Mouse (Mus musculus) ES-E14 (cell line): ENCODE results near the gene Hist1h3d. TPM values are rescaled to one million over a fixed set of nuclear protein-coding genes. Genes with fewer than 3 reads are reported as not detected.
"Not testable (repeated sequence)": the region's sequence is repeated elsewhere in the genome, so short reads cannot be mapped to it uniquely, and the experiment has no call there.

Experiments
- DNase-seq: peaks from one replicate; pipeline ENCODE4 v3.0.0-alpha.2; 2013; ENCODE audit warnings: low read depth, low spot score
- H3K27ac ChIP-seq: 2 replicates; pipeline ENCODE4 v1.5.1; 2012; ENCODE audit warnings: low read depth, mild to moderate bottlenecking, low read length, moderate library complexity, mixed read lengths; ENCODE audit not compliant: poor library complexity, insufficient read depth, severe bottlenecking
- H3K36me3 ChIP-seq: 2 replicates; pipeline ENCODE4 v1.6.1; 2012; ENCODE audit warnings: mild to moderate bottlenecking, low read length, moderate library complexity, mixed read lengths; ENCODE audit not compliant: control insufficient read depth, poor library complexity, insufficient read depth, severe bottlenecking
- H3K4me1 ChIP-seq, 2 experiments: fragments of 150-350 bp in 1 of 2; sonication (generic) in 1 of 2; 2 replicates each; pipeline ENCODE4 v1.6.1; 2012; ENCODE audit warnings: low read length in 2 of 2, mild to moderate bottlenecking in 1 of 2, mixed read lengths in 1 of 2; ENCODE audit not compliant: control insufficient read depth in 2 of 2, insufficient read depth in 2 of 2, poor library complexity in 1 of 2
- H3K4me3 ChIP-seq, 2 experiments: fragments of 150-350 bp in 1 of 2; sonication (generic) in 1 of 2; 2 replicates each; pipeline ENCODE4 v1.5.1; 2012; ENCODE audit warnings: low read length in 2 of 2, low read depth in 1 of 2, mild to moderate bottlenecking in 1 of 2, mixed read lengths in 1 of 2; ENCODE audit not compliant: insufficient read depth in 1 of 2, poor library complexity in 1 of 2, severe bottlenecking in 1 of 2
- H3K9ac ChIP-seq: 2 replicates; pipeline ENCODE4 v1.6.1; 2012; ENCODE audit warnings: low read depth, mild to moderate bottlenecking, low read length, mixed read lengths; ENCODE audit not compliant: poor library complexity, insufficient read depth, severe bottlenecking
- H3K9me3 ChIP-seq: fragments of 150-350 bp; sonication (generic); 2 replicates; pipeline ENCODE4 v1.6.1; 2012; ENCODE audit warnings: low read depth, mild to moderate bottlenecking, low read length; ENCODE audit not compliant: control insufficient read depth, insufficient read depth
- CHD2 ChIP-seq: IDR thresholded peaks from 2 replicates; pipeline ENCODE4 v1.6.1; 2014; ENCODE audit warnings: mild to moderate bottlenecking, low read depth, low read length, inconsistent platforms
- HCFC1 ChIP-seq: IDR thresholded peaks from 2 replicates; pipeline ENCODE4 v1.6.1; 2012; ENCODE audit warnings: low read length, inconsistent platforms, borderline replicate concordance; ENCODE audit not compliant: insufficient read depth
- MAFK ChIP-seq: IDR thresholded peaks from 2 replicates; pipeline ENCODE4 v1.6.1; 2014; ENCODE audit warnings: mild to moderate bottlenecking, low read depth, low read length, inconsistent platforms; ENCODE audit not compliant: insufficient read depth
- ZC3H11A ChIP-seq: IDR thresholded peaks from 2 replicates; pipeline ENCODE4 v1.6.1; 2012; ENCODE audit warnings: low read depth, mild to moderate bottlenecking, inconsistent platforms, low read length, borderline replicate concordance
- ZNF384 ChIP-seq: IDR thresholded peaks from 2 replicates; pipeline ENCODE4 v1.6.1; 2012; ENCODE audit warnings: low read depth, low read length, inconsistent platforms
- in situ Hi-C, 2 experiments: fragments of 600-800 bp; cut with MboI; formaldehyde crosslinking; loops; one replicate each; pipeline ENCODE4 v1.15.1; 2025; ENCODE audit warnings: low sequenced_read_pairs in 2 of 2, inconsistent platforms in 1 of 2; ENCODE audit not compliant: unreplicated experiment in 2 of 2
- total RNA-seq: library from RNA; depleted of rRNA; stranded (reverse); fragments of 300-350 nt; gene quantifications from 2 replicates; pipeline ENCODE4 v1.2.3, GENCODE M21; 2012; rRNA removed

Gene Hist1h3d
- total RNA-seq, 1 experiment: 103 TPM

DNA sequence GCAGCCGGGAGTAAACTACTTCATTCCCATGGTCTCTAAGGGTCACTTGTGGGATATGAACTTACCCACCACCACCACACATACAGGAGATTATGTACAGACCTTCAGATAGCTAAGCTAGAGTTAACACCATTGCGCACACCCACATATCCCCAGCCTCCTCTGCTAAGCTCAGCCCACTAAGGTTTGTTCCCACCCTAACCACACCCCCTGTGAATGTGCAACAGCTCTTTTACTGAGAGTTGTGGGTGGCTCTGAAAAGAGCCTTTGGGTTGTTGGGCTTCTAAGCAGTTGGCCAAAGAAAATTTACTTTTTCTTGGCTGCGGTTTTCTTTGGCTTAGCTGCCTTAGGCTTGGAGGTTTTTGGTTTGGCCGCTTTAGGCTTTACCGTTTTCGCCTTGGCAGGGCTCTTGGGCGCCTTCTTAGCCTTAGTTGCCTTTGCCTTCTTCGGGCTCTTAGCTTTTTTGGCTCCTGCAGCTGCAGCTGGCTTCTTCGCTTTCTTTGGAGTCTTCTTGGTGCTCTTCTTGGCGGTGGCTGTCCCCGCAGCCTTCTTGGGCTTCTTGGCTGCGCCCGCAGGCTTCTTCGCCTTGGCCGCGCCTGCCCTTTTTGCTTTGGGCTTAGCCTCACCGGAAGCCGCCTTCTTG is 46.1 kb downstream of the Hist1h3d start:
- peak; percentile 77 for DNase-seq
- in situ Hi-C loops: no loop called here
- peak; percentile 50; the same call in 1 of the 2 replicates for TF ChIP-seq CHD2
- TF ChIP-seq HCFC1: no peak

GRCm38 (mm10) chr13:23622175-23622671 is 46.7 kb downstream of the Hist1h3d start, which contains the start of gene Hist1h1e:
Hist1h1e (minus strand) TSS chr13:23622558.
- H3K36me3 ChIP-seq, H3K4me1 ChIP-seq, in situ Hi-C loops, H3K9me3 ChIP-seq: not testable (repeated sequence)
- DNase-seq: peak; percentile 36
- Histone ChIP-seq H3K9ac (peak within 1 kb of the TSS; percentile 76), H3K4me3 (peak within 1 kb of the TSS; percentile 66 to 77), H3K27ac (peak within 1 kb of the TSS; percentile 68; the same call in 1 of the 2 replicates)

More for the DNA sequence above, 46.1 kb downstream of the Hist1h3d start:
- H3K36me3 ChIP-seq: no peaks in the 10 kb centered on the region
- peak overlapping the region; percentile 76 for H3K9ac ChIP-seq
- H3K27ac ChIP-seq: peak overlapping the region; percentile 68; the same call in 1 of the 2 replicates
- H3K4me3 ChIP-seq: peak overlapping the region; percentile 66 to 77
- no peaks in the 10 kb centered on the region for H3K4me1 ChIP-seq
- H3K9me3 ChIP-seq: no peaks in the 10 kb centered on the region

GRCm38 (mm10) chr13:23622861-23623450 is 47.4 kb downstream of the Hist1h3d start:
- no peak for DNase-seq
- H3K9ac ChIP-seq: no peak overlapping the region
- H3K9me3 ChIP-seq: no peaks in the 10 kb centered on the region
- in situ Hi-C loops: no loop called here
- no peaks in the 10 kb centered on the region for H3K36me3 ChIP-seq
- H3K4me3 ChIP-seq: peak overlapping the region; percentile 66 to 77; a peak in 3 of 4 replicates
- TF ChIP-seq MAFK (no peak), ZC3H11A (no peak), ZNF384 (no peak), HCFC1 (no peak), CHD2 (no peak)
- H3K4me1 ChIP-seq: no peaks in the 10 kb centered on the region
- H3K27ac ChIP-seq: no peak overlapping the region

Other genes starting within 250 kb of the Hist1h3d start
- gene Zfp322a, start 206.6 kb upstream of the Hist1h3d start, total RNA-seq: 15.8 and 15.9 TPM in 2 replicates
- gene Abt1, start 151.9 kb upstream of the Hist1h3d start, total RNA-seq: 10.5 and 15.5 TPM in 2 replicates
- gene Btn1a1, start 109.9 kb upstream of the Hist1h3d start, total RNA-seq: 0.11 and 0.62 TPM in 2 replicates
- 0.95 and 1.5 TPM in 2 replicates for gene Btn2a2, start 86.9 kb upstream of the Hist1h3d start, total RNA-seq
- gene Hist1h4h, start 44.7 kb upstream of the Hist1h3d start, total RNA-seq: 2,382 and 2,804 TPM in 2 replicates
- gene Hist1h2af, start 41.9 kb upstream of the Hist1h3d start, total RNA-seq: 1,402 and 1,887 TPM in 2 replicates
- gene Hist1h3g, start 40.3 kb upstream of the Hist1h3d start, total RNA-seq: 436 and 621 TPM in 2 replicates
- 98.5 and 146 TPM in 2 replicates for gene Hist1h2bh, start 32.4 kb upstream of the Hist1h3d start, total RNA-seq
- gene Hist1h3f, start 31.7 kb upstream of the Hist1h3d start, total RNA-seq: 245 and 289 TPM in 2 replicates
- gene Hist1h4f, start 24.1 kb upstream of the Hist1h3d start, total RNA-seq: 1,886 and 2,172 TPM in 2 replicates
- gene Hist1h1d, start 22.5 kb upstream of the Hist1h3d start, total RNA-seq: 68.4 and 97.6 TPM in 2 replicates
- gene Hist1h3e, start 13.4 kb upstream of the Hist1h3d start, total RNA-seq: 792 and 864 TPM in 2 replicates
- 587 and 755 TPM in 2 replicates for gene Hist1h2ae, start 4.5 kb upstream of the Hist1h3d start, total RNA-seq
- 1,383 and 2,074 TPM in 2 replicates for gene Hist1h2bg, start 4.4 kb upstream of the Hist1h3d start, total RNA-seq
- 677 and 970 TPM in 2 replicates for gene Hist1h2bf, start 1.6 kb upstream of the Hist1h3d start, total RNA-seq
- 1,000 and 1,148 TPM in 2 replicates for gene Hist1h2ad, start 1.4 kb upstream of the Hist1h3d start, total RNA-seq
- gene Hist1h4d, start 5.8 kb downstream of the Hist1h3d start, total RNA-seq: 713 and 869 TPM in 2 replicates
- 119 and 195 TPM in 2 replicates for gene Hist1h2be, start 45.4 kb downstream of the Hist1h3d start, total RNA-seq
- 131 and 207 TPM in 2 replicates for gene Hist1h1e, start 46.8 kb downstream of the Hist1h3d start, total RNA-seq
- gene Hist1h2ac, start 108.2 kb downstream of the Hist1h3d start, total RNA-seq: 112 and 141 TPM in 2 replicates
- 355 and 545 TPM in 2 replicates for gene Hist1h2bc, start 108.4 kb downstream of the Hist1h3d start, total RNA-seq
- gene Hist1h1t, start 120.1 kb downstream of the Hist1h3d start, total RNA-seq: 7.7 and 13.3 TPM in 2 replicates
- 326 and 496 TPM in 2 replicates for gene Hist1h4c, start 122.7 kb downstream of the Hist1h3d start, total RNA-seq
- 1.1 and 1.5 TPM in 2 replicates for gene Hfe, start 135.1 kb downstream of the Hist1h3d start, total RNA-seq
- 379 and 496 TPM in 2 replicates for gene Hist1h1c, start 163.0 kb downstream of the Hist1h3d start, total RNA-seq
- gene Hist1h3c, start 169.8 kb downstream of the Hist1h3d start, total RNA-seq: 970 and 1,161 TPM in 2 replicates
- 1,224 and 1,736 TPM in 2 replicates for gene Hist1h2bb, start 171.0 kb downstream of the Hist1h3d start, total RNA-seq
- gene Hist1h2ab, start 175.4 kb downstream of the Hist1h3d start, total RNA-seq: 2,399 and 2,956 TPM in 2 replicates
- gene Hist1h3b, start 176.5 kb downstream of the Hist1h3d start, total RNA-seq: 667 and 954 TPM in 2 replicates
- 1,054 and 1,339 TPM in 2 replicates for gene Hist1h4b, start 181.2 kb downstream of the Hist1h3d start, total RNA-seq
- 1,331 and 1,744 TPM in 2 replicates for gene Hist1h4a, start 185.5 kb downstream of the Hist1h3d start, total RNA-seq
- gene Hist1h3a, start 186.6 kb downstream of the Hist1h3d start, total RNA-seq: 470 and 728 TPM in 2 replicates
- gene Hist1h1a, start 187.9 kb downstream of the Hist1h3d start, total RNA-seq: 1,149 and 1,468 TPM in 2 replicates
- 0.21 and 0.40 TPM in 2 replicates for gene Trim38, start 194.2 kb downstream of the Hist1h3d start, total RNA-seq
- not detected in 2 replicates for gene Slc17a2, start 231.2 kb downstream of the Hist1h3d start, total RNA-seq